Mouse (Mus musculus) heart, embryonic 12.5 days (tissue): Measurements from ENCODE around the gene Gm28053. TPM values are rescaled to one million over a fixed set of nuclear protein-coding genes. Genes with fewer than 3 reads are reported as not detected.

ENCODE experiments used
- ATAC-seq: fragments of 200-750 bp; cut with Nextera tagmentation; 2 replicates; pipeline ENCODE4 v1.8.0; 2017; ENCODE audit warnings: moderate TSS enrichment, moderate library complexity; ENCODE audit not compliant: insufficient number of reproducible peaks, low FRiP score
- H3K27ac ChIP-seq: fragments of 300-500 bp; sonication (generic); 2 replicates; pipeline ENCODE4 v1.5.1; 2016; ENCODE audit warnings: mild to moderate bottlenecking, moderate library complexity; ENCODE audit not compliant: poor library complexity, severe bottlenecking
- H3K27me3 ChIP-seq: fragments of 300-500 bp; sonication (generic); replicated peaks from 2 replicates; pipeline ENCODE4 v1.6.1; 2016; ENCODE audit warnings: mild to moderate bottlenecking, moderate library complexity
- H3K36me3 ChIP-seq: fragments of 300-500 bp; sonication (generic); 2 replicates; pipeline ENCODE4 v1.6.1; 2016; ENCODE audit warnings: mild to moderate bottlenecking, moderate library complexity
- H3K4me1 ChIP-seq: fragments of 300-500 bp; sonication (generic); replicated peaks from 2 replicates; pipeline ENCODE4 v1.6.1; 2016; ENCODE audit warnings: mild to moderate bottlenecking
- H3K4me2 ChIP-seq: fragments of 300-500 bp; sonication (generic); 2 replicates; pipeline ENCODE4 v1.6.1; 2016; ENCODE audit warnings: mild to moderate bottlenecking, moderate library complexity
- H3K4me3 ChIP-seq: fragments of 300-500 bp; sonication (generic); 2 replicates; pipeline ENCODE4 v1.5.1; 2016; ENCODE audit warnings: mild to moderate bottlenecking
- H3K9ac ChIP-seq: fragments of 300-500 bp; sonication (generic); 2 replicates; pipeline ENCODE4 v1.6.1; 2016; ENCODE audit warnings: mild to moderate bottlenecking, moderate library complexity
- H3K9me3 ChIP-seq: fragments of 300-500 bp; sonication (generic); replicated peaks from 2 replicates; pipeline ENCODE4 v1.6.1; 2016; ENCODE audit warnings: mild to moderate bottlenecking, moderate library complexity
- WGBS: fragments of 180-500 bp; shearing (Covaris S2); methylation state at CpG from one replicate; pipeline ENCODE4 v1.1.7; 2016; 5-methylcytosine and 5-hydroxymethylcytosine counted together
- polyA plus RNA-seq: library from polyadenylated mRNA; unstranded; fragments of >200 nt; fragmentation: Nextera tagmentation; extraction: Ambion mirVana; gene quantifications from 2 replicates; pipeline ENCODE4 v1.2.1, GENCODE M21; 2016

Gm28053 gene
- polyA plus RNA-seq, 1 experiment from 2014 or later = 3.6 TPM

DNA sequence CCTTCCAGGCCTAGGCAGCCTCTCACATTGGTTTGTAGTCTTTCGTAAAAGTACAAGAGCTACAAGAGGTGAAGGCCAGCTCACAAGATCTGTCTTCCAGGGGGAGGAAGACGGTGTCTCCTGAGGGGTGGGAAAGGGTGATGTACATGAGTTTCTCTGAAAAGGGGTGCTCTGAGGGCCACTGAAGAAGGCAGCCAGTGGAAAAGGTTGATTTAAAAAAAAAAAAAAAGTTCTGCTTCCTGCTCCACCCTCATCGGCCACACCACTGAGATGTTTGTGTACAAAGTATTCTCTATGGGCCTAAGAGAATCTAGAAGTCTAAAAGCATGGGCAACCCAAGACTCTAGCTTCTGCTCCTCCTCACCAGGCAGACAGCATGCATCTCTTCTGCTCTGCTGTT, 52.3 kb downstream of the Gm28053 start, which contains the start of gene Gimap3:
Gene Gimap3 (minus strand): TSS at position 156 of the 400 bp plus-strand sequence.
- 81% methylated on average over 3 of the region's 3 CpGs for WGBS
- no peak for ATAC-seq

DNA sequence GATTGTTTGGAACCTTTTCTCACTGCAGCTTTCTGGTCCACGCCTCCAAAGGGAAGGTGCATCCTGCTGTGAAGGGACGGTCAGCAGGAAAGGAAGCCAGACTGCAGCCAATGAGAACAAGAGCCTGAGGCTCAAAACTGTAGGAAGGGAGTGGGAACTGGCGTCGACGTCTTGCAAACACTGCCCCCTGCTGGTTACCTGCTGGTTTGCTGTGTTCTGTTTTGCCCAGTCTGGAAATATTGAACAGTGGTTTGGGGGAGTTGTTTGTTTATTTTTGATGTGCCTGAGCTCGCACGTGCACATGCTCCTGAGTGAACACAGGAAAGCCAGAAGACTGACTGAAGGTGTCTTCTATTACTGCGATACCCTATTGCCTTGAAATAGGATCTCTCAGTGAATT, 53.6 kb downstream of the Gm28053 start:
- WGBS = 8% methylated on average over 8 of the region's 8 CpGs

More for the DNA sequence above, 52.3 kb downstream of the Gm28053 start, which contains the start of gene Gimap3:
- Histone ChIP-seq H3K4me2 (no peak within 1 kb of the TSS), H3K36me3 (no peaks in the 10 kb centered on the region), H3K4me1 (no peaks in the 10 kb centered on the region), H3K27me3 (no peaks in the 10 kb centered on the region), H3K27ac (no peak within 1 kb of the TSS), H3K4me3 (no peak within 1 kb of the TSS), H3K9me3 (no peaks in the 10 kb centered on the region), H3K9ac (no peak within 1 kb of the TSS)

DNA sequence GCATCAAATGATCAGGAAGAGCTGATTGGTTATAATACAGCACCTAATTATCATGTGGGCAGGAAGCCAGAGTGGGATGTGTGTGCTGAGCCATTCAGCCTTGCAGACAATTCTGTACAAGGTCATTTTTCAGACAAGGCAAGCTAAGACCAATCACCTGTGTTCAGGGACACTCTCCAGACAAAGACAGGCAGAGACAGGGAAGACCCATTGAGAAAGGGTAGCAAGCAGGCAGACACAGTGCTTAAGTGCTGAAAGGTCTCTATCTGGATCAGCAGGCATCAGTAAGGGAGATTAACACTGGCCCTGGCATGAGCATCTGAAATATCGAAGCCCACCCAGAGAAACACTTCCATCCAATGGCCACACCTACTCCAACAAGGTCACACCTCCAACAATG, 66.0 kb downstream of the Gm28053 start:
- Histone ChIP-seq H3K4me1 (no peaks in the 10 kb centered on the region), H3K9me3 (no peaks in the 10 kb centered on the region; the same call in 1 of the 2 replicates), H3K4me2 (no peak overlapping the region), H3K27me3 (no peaks in the 10 kb centered on the region), H3K36me3 (no peaks in the 10 kb centered on the region), H3K27ac (no peak overlapping the region), H3K4me3 (no peak overlapping the region), H3K9ac (no peak overlapping the region)
- WGBS = 72% methylated on average over 1 of the region's 1 CpGs
- no peak for ATAC-seq

More for the DNA sequence above, 53.6 kb downstream of the Gm28053 start:
- no peak overlapping the region for H3K9ac ChIP-seq
- H3K9me3 ChIP-seq = no peaks in the 10 kb centered on the region
- H3K27ac ChIP-seq = no peak overlapping the region
- no peak for ATAC-seq
- H3K4me3 ChIP-seq = no peak overlapping the region
- H3K27me3 ChIP-seq = no peaks in the 10 kb centered on the region
- no peaks in the 10 kb centered on the region for H3K36me3 ChIP-seq
- H3K4me1 ChIP-seq = no peaks in the 10 kb centered on the region
- H3K4me2 ChIP-seq = no peak overlapping the region

DNA sequence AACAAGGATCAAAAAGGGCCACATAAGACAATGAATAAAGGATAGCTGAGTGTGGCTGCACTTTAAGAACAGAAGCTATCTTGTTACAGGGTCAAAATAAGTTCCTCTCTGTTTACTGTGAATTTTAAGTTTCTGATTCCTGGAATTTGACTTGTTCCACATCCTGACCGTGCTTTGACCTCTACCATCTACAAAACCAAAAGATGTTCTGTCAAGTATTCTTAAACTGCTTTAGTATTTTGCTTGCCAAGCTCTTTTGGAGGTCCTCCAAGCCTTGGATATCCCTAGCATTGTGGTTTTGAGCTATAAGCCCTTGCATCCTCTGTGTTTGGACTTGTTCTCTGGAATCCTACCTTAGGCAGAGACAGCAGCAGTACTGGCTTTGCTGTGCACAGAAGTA, 66.8 kb downstream of the Gm28053 start:
- Histone ChIP-seq H3K9ac (no peak overlapping the region), H3K4me3 (no peak overlapping the region), H3K27me3 (no peaks in the 10 kb centered on the region), H3K9me3 (no peaks in the 10 kb centered on the region), H3K36me3 (no peaks in the 10 kb centered on the region), H3K27ac (no peak overlapping the region), H3K4me1 (no peaks in the 10 kb centered on the region), H3K4me2 (no peak overlapping the region)
- ATAC-seq = no peak
- WGBS = 74% methylated on average over 1 of the region's 1 CpGs

DNA sequence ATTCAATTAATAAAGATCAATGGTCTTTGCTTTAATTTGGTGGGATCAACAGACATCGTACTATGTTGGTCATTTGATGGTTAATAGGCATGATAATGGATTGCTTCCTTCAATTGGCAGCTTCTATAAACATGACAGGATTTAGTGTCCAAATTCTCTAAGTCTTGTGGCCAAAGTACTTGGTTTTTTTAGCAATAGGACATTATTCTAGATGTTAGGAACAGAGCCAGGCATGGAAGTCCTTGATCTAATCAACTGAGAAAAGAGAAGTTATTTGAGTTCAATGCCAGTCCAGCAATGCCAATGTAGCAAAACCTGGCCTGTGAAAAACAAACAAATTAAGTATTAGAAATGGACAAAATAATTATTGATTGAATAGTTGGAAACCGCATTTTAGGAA, 67.2 kb downstream of the Gm28053 start:
- Histone ChIP-seq H3K4me3 (no peak overlapping the region), H3K36me3 (no peaks in the 10 kb centered on the region), H3K9me3 (no peaks in the 10 kb centered on the region), H3K27ac (no peak overlapping the region), H3K4me2 (no peak overlapping the region), H3K4me1 (no peaks in the 10 kb centered on the region), H3K27me3 (no peaks in the 10 kb centered on the region), H3K9ac (no peak overlapping the region)
- no peak for ATAC-seq
- WGBS = 74% methylated on average over 2 of the region's 2 CpGs

DNA sequence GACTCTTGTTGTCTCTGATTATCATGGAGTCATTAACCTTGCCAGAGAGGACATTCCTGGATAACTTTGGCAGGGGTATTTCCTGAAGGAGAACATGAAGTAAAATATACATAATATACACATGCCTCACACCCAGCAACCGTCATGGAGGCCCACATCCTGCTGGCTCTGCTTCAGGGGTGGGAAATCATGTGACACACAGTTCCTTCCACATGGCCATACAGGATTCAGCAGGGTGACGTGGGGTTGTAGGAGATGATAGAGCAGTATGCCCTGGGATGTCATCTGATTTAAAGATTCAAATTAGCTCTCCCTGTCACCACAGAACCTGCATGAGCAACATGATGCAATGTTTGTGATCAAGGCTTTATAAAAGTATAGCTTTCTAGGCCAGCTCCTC, 69.5 kb downstream of the Gm28053 start:
- Histone ChIP-seq H3K4me3 (no peak overlapping the region), H3K27me3 (no peaks in the 10 kb centered on the region), H3K36me3 (no peaks in the 10 kb centered on the region), H3K9me3 (no peaks in the 10 kb centered on the region), H3K9ac (no peak overlapping the region), H3K4me1 (no peaks in the 10 kb centered on the region), H3K27ac (no peak overlapping the region), H3K4me2 (no peak overlapping the region)
- WGBS = 71% methylated on average over 2 of the region's 2 CpGs
- no peak for ATAC-seq

DNA sequence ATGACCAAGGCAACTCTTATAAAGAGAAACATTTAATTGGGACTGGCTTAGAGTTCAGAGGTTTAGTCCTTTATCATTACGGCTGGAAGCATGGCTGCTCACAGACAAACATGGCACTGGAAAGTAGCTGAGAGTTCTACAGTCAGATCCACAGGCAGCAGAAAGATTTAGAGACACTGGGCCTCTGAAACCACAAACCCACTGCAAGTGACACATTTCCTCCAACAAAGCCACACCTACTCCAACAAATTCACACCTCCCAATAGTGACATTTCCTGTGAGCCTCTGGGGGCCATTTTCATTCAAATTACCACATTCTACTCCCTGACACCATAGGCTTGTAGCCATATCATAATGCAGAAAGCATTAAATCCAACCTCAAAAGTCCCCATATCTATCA, 83.5 kb downstream of the Gm28053 start:
- Histone ChIP-seq H3K9ac (no peak overlapping the region), H3K9me3 (0 out of 2 replicates have a peak, but pooled peaks cover 4% of the 10 kb centered on the region), H3K36me3 (no peaks in the 10 kb centered on the region), H3K4me3 (no peak overlapping the region), H3K27ac (no peak overlapping the region), H3K27me3 (no peaks in the 10 kb centered on the region), H3K4me2 (no peak overlapping the region), H3K4me1 (no peaks in the 10 kb centered on the region)
- no peak for ATAC-seq
- 71% methylated on average over 1 of the region's 1 CpGs for WGBS

Other genes starting within 250 kb of the Gm28053 start
- 20.4 and 20.5 TPM in 2 replicates for gene Atp6v0e2, start 181.0 kb upstream of the Gm28053 start, polyA plus RNA-seq
- gene Lrrc61, start 163.8 kb upstream of the Gm28053 start, polyA plus RNA-seq = 8.6 and 9.1 TPM in 2 replicates
- gene Rarres2, start 145.8 kb upstream of the Gm28053 start, polyA plus RNA-seq = 24.7 and 26.4 TPM in 2 replicates
- 1.5 TPM in 1 of 2 replicates, not detected in the other for gene Gm45021, start 129.0 kb upstream of the Gm28053 start, polyA plus RNA-seq
- gene Repin1, start 124.7 kb upstream of the Gm28053 start, polyA plus RNA-seq = 32.1 and 32.7 TPM in 2 replicates
- not detected in 2 replicates for gene Gm44965, start 124.7 kb upstream of the Gm28053 start, polyA plus RNA-seq
- gene Zfp775, start 116.5 kb upstream of the Gm28053 start, polyA plus RNA-seq = 5.6 and 5.8 TPM in 2 replicates
- gene AI854703, start 91.8 kb upstream of the Gm28053 start, polyA plus RNA-seq = 1.3 TPM in 2 replicates
- gene Gimap8, start 71.4 kb upstream of the Gm28053 start, polyA plus RNA-seq = 0.90 and 1.2 TPM in 2 replicates
- 8.7 and 9.4 TPM in 2 replicates for gene Gimap9, start 42.5 kb upstream of the Gm28053 start, polyA plus RNA-seq
- gene Gimap4, start 34.1 kb upstream of the Gm28053 start, polyA plus RNA-seq = 9.9 and 10.7 TPM in 2 replicates
- gene Gimap6, start 10.4 kb upstream of the Gm28053 start, polyA plus RNA-seq = 28.7 and 28.8 TPM in 2 replicates
- not detected in 2 replicates for gene Gimap7, start within 50 bp of the Gm28053 start, polyA plus RNA-seq
- gene Gimap1, start 20.4 kb downstream of the Gm28053 start, polyA plus RNA-seq = 20.0 and 21.3 TPM in 2 replicates
- 5.3 and 6.9 TPM in 2 replicates for gene Gimap5, start 27.6 kb downstream of the Gm28053 start, polyA plus RNA-seq
- gene Gimap3, start 52.2 kb downstream of the Gm28053 start, polyA plus RNA-seq = not detected in 2 replicates
- 80.3 and 81.7 TPM in 2 replicates for gene Tmem176a, start 122.3 kb downstream of the Gm28053 start, polyA plus RNA-seq
- 226 and 236 TPM in 2 replicates for gene Tmem176b, start 122.9 kb downstream of the Gm28053 start, polyA plus RNA-seq
- gene Aoc1, start 154.3 kb downstream of the Gm28053 start, polyA plus RNA-seq = not detected in 2 replicates
- gene 1600015I10Rik, start 211.3 kb downstream of the Gm28053 start, polyA plus RNA-seq = 0.10 TPM in 1 of 2 replicates, not detected in the other